In genomic region chr17:80255208-80255607, GRCm38 (mm10) we compare ENCODE assay signal across 9 mouse cellular contexts. TPM values are rescaled to one million over a fixed set of nuclear protein-coding genes. Genes with fewer than 3 reads are reported as not detected.
A peak's percentile ranks its signal among the peaks of the same experiment; 100 is the strongest.
DNase-seq lines count a peak whose midpoint lies in the region; ATAC-seq and TF ChIP-seq lines count a peak whose summit lies in the region.
"Had no signal": no experiment of that assay in that cellular context is flagged by ENCODE, and none has a peak within 500 bp of the region (broad histone marks: within the 10 kb centered on the region; RNA-seq: fewer than 3 reads in every experiment).

No protein-coding gene starts in this region.

- ATAC-seq in CD4-positive, CD25-positive, alpha-beta regulatory T cell, adult 4 months, result no peak
- no peak for ATAC-seq in midbrain, embryonic 13.5 days

- WGBS in midbrain, embryonic 13.5 days, result 71% methylated on average over 13 of the region's 13 CpGs

- peaks cover 33% of the 10 kb centered on the region for H3K36me3 ChIP-seq in ES-Bruce4 (ENCODE audit: control insufficient read depth, insufficient read depth, low read length, poor library complexity, severe bottlenecking)
- peaks cover 98% of the 10 kb centered on the region for H3K36me3 ChIP-seq in midbrain, embryonic 13.5 days

- peak; percentile 98 for TF ChIP-seq EP300 in ES-Bruce4 (IDR thresholded peaks at IDR 0.05; ENCODE audit: insufficient read depth, low read depth, low read length)

- H3K27ac ChIP-seq in ES-Bruce4 (ENCODE audit: insufficient read depth, low read length), result peak overlapping the region; percentile 98
- H3K27ac ChIP-seq in midbrain, embryonic 13.5 days, result no peak overlapping the region

- peaks cover 9% of the 10 kb centered on the region for H3K9me3 ChIP-seq in ES-Bruce4 (replicated peaks; ENCODE audit: control insufficient read depth, insufficient read depth, low read length, poor library complexity, severe bottlenecking)
- H3K9me3 ChIP-seq in midbrain, embryonic 13.5 days, result no peaks in the 10 kb centered on the region

- H3K27me3 ChIP-seq in ES-Bruce4 (ENCODE audit: control insufficient read depth, insufficient read depth, low read length, poor library complexity, severe bottlenecking), result no peaks in the 10 kb centered on the region
- no peaks in the 10 kb centered on the region for H3K27me3 ChIP-seq in midbrain, embryonic 13.5 days

- H3K4me3 ChIP-seq in ES-Bruce4 (ENCODE audit: low read depth, low read length), result peak overlapping the region; percentile 25
- H3K4me3 ChIP-seq in midbrain, embryonic 13.5 days (replicated peaks), result no peak overlapping the region

- H3K4me1 ChIP-seq in ES-Bruce4 (ENCODE audit: control insufficient read depth, insufficient read depth, low read length), result peaks cover 2% of the 10 kb centered on the region
- H3K4me1 ChIP-seq in midbrain, embryonic 13.5 days (replicated peaks), result no peaks in the 10 kb centered on the region

- no peak overlapping the region for H3K4me2 ChIP-seq in midbrain, embryonic 13.5 days (replicated peaks)

- peak; percentile 93 to 95 for DNase-seq in adrenal gland, adult (ENCODE audit: inconsistent age in 2 of 2, low spot score in 1 of 2)
- peak; percentile 57 to 59 for DNase-seq in gastrocnemius, postnatal 36 days
- peak; percentile 13 to 54 for DNase-seq in kidney, postnatal 25 days
- DNase-seq in ovary, postnatal 14 days (ENCODE audit: low spot score), result peak; percentile 27
- DNase-seq in left cerebral cortex, postnatal 4 days, result no peak

- intact Hi-C loops in gastrocnemius, postnatal 36 days (cut with DNase I), result no loop called here
- intact Hi-C loops in left cerebral cortex, postnatal 4 days (cut with DNase I), result no loop called here

- TF ChIP-seq CTCF in ES-Bruce4 (IDR thresholded peaks at IDR 0.05; ENCODE audit: low read depth, low read length), result no peak

- peak overlapping the region; percentile 77 for H3K9ac ChIP-seq in ES-Bruce4 (ENCODE audit: low read depth, poor library complexity, severe bottlenecking)
- no peak overlapping the region for H3K9ac ChIP-seq in midbrain, embryonic 13.5 days (replicated peaks)

- TF ChIP-seq POLR2A in ES-Bruce4 (IDR thresholded peaks at IDR 0.05; ENCODE audit: insufficient read depth, low read length), result peak; percentile 18

RNA-seq across cellular contexts. Expression of gene Gemin6, which starts 31.0 kb away (rescaled TPM):
- polyA plus RNA-seq in ES-Bruce4 (2011; ENCODE audit: insufficient read depth, insufficient read length, low read depth, missing spikeins), result 45.8 and 52.8 TPM in 2 replicates
- 1 to 10 TPM; 4.4 to 6.3 TPM for total RNA-seq in gastrocnemius, postnatal 36 days (2021)
- polyA plus RNA-seq in CD4-positive, CD25-positive, alpha-beta regulatory T cell, adult 4 months (2017; shearing (Covaris generic)), result 10 to 100 TPM in 1 of 2 experiments, 1 to 10 TPM in 1; 9.6 to 10.2 TPM
- polyA plus RNA-seq in midbrain, embryonic 13.5 days (2015; fragmentation: Nextera tagmentation; extraction: Ambion mirVana), result 24.3 and 25.7 TPM in 2 replicates
- total RNA-seq in left cerebral cortex, postnatal 4 days (2021), result 1 to 10 TPM; 6.8 to 8.4 TPM

RNA-seq across cellular contexts. Expression of gene Morn2, which starts 34.8 kb away (rescaled TPM):
- polyA plus RNA-seq in ES-Bruce4 (2011; ENCODE audit: insufficient read depth, insufficient read length, low read depth, missing spikeins), result 7.5 and 8.0 TPM in 2 replicates
- 1 to 10 TPM; 8.8 to 9.7 TPM for total RNA-seq in gastrocnemius, postnatal 36 days (2021)
- 1 to 10 TPM; 2.4 to 3.2 TPM for polyA plus RNA-seq in CD4-positive, CD25-positive, alpha-beta regulatory T cell, adult 4 months (2017; shearing (Covaris generic))
- 47.2 and 47.9 TPM in 2 replicates for polyA plus RNA-seq in midbrain, embryonic 13.5 days (2015; fragmentation: Nextera tagmentation; extraction: Ambion mirVana)
- total RNA-seq in left cerebral cortex, postnatal 4 days (2021), result 10 to 100 TPM; 13.6 to 18.2 TPM

RNA-seq across cellular contexts. Expression of gene Dhx57, which starts 35.1 kb away (rescaled TPM):
- 19.7 and 26.4 TPM in 2 replicates for polyA plus RNA-seq in ES-Bruce4 (2011; ENCODE audit: insufficient read depth, insufficient read length, low read depth, missing spikeins)
- 1 to 10 TPM; 6.0 to 6.4 TPM for total RNA-seq in gastrocnemius, postnatal 36 days (2021)
- 10 to 100 TPM in 1 of 2 experiments, 1 to 10 TPM in 1; 8.2 to 11.8 TPM for polyA plus RNA-seq in CD4-positive, CD25-positive, alpha-beta regulatory T cell, adult 4 months (2017; shearing (Covaris generic))
- 39.2 and 41.1 TPM in 2 replicates for polyA plus RNA-seq in midbrain, embryonic 13.5 days (2015; fragmentation: Nextera tagmentation; extraction: Ambion mirVana)
- total RNA-seq in left cerebral cortex, postnatal 4 days (2021), result 100 to 1,000 TPM; 102 to 103 TPM

RNA-seq across cellular contexts. Expression of gene Ttc39d, which starts 47.9 kb away (rescaled TPM):
- polyA plus RNA-seq in ES-Bruce4 (2011; ENCODE audit: insufficient read depth, insufficient read length, low read depth, missing spikeins), result not detected in 2 replicates
- not detected for total RNA-seq in gastrocnemius, postnatal 36 days (2021)
- polyA plus RNA-seq in CD4-positive, CD25-positive, alpha-beta regulatory T cell, adult 4 months (2017; shearing (Covaris generic)), result not detected
- 0.07 and 0.23 TPM in 2 replicates for polyA plus RNA-seq in midbrain, embryonic 13.5 days (2015; fragmentation: Nextera tagmentation; extraction: Ambion mirVana)
- under 1 TPM in 1 of 2 experiments, not detected in 1; 0.28 TPM for total RNA-seq in left cerebral cortex, postnatal 4 days (2021)
- total RNA-seq: neutrophil, adult 5-6 weeks had no signal

RNA-seq across cellular contexts. Expression of gene Srsf7, which starts 48.1 kb away (rescaled TPM):
- 328 and 372 TPM in 2 replicates for polyA plus RNA-seq in ES-Bruce4 (2011; ENCODE audit: insufficient read depth, insufficient read length, low read depth, missing spikeins)
- total RNA-seq in gastrocnemius, postnatal 36 days (2021), result 10 to 100 TPM; 22.9 to 27.4 TPM
- 100 to 1,000 TPM; 498 to 562 TPM for polyA plus RNA-seq in CD4-positive, CD25-positive, alpha-beta regulatory T cell, adult 4 months (2017; shearing (Covaris generic))
- polyA plus RNA-seq in midbrain, embryonic 13.5 days (2015; fragmentation: Nextera tagmentation; extraction: Ambion mirVana), result 565 and 592 TPM in 2 replicates
- total RNA-seq in left cerebral cortex, postnatal 4 days (2021), result 100 to 1,000 TPM; 179 to 182 TPM
